Mouse (Mus musculus) CH12.LX (cell line): Measurements from ENCODE around the gene Rsph6a. TPM values are rescaled to one million over a fixed set of nuclear protein-coding genes. Genes with fewer than 3 reads are reported as not detected.
"Not testable (repeated sequence)": the region's sequence is repeated elsewhere in the genome, so short reads cannot be mapped to it uniquely, and the experiment has no call there.

Source experiments
- DNase-seq: peaks from one replicate; pipeline ENCODE4 v3.0.0-alpha.2; 2013; ENCODE audit errors: extremely low read depth
- H3K27ac ChIP-seq: 2 replicates; pipeline ENCODE4 v1.5.1; 2012; ENCODE audit warnings: low read depth, mild to moderate bottlenecking, control low read depth, moderate library complexity; ENCODE audit not compliant: insufficient read depth
- H3K27me3 ChIP-seq: replicated peaks from 2 replicates; pipeline ENCODE3; 2012; ENCODE audit warnings: inconsistent platforms
- H3K36me3 ChIP-seq, 2 experiments: replicated peaks in 1 of 2; 2 replicates each; pipeline versions ENCODE3 to v1.6.1; 2012; ENCODE audit warnings: inconsistent platforms in 1 of 2, low read length in 1 of 2, mild to moderate bottlenecking in 1 of 2, mixed read lengths in 1 of 2, moderate library complexity in 1 of 2; ENCODE audit not compliant: control insufficient read depth in 1 of 2, insufficient read depth in 1 of 2
- H3K4me1 ChIP-seq, 2 experiments: 2 replicates each; pipeline ENCODE4 v1.6.1; 2012; ENCODE audit warnings: inconsistent platforms in 1 of 2, moderate library complexity in 1 of 2; ENCODE audit not compliant: insufficient read depth in 2 of 2, control insufficient read depth in 1 of 2
- H3K4me2 ChIP-seq: 2 replicates; pipeline ENCODE4 v1.6.1; 2012; ENCODE audit warnings: low read depth, mild to moderate bottlenecking, control low read depth; ENCODE audit not compliant: poor library complexity, insufficient read depth, severe bottlenecking
- H3K4me3 ChIP-seq, 3 experiments: fragments of 150-350 bp in 1 of 3; sonication (generic) in 1 of 3; replicated peaks in 1 of 3; 2 replicates each; pipeline versions ENCODE3 to v1.5.1; 2011 to 2012; ENCODE audit warnings: low read depth in 2 of 3, low read length in 2 of 3, mild to moderate bottlenecking in 2 of 3, moderate library complexity in 2 of 3, control low read depth in 1 of 3, improper control_type of control experiment in 1 of 3, inconsistent platforms in 1 of 3, mixed read lengths in 1 of 3; ENCODE audit not compliant: poor library complexity in 1 of 3
- H3K79me2 ChIP-seq: replicated peaks from 2 replicates; pipeline ENCODE4 v1.6.1; 2012; ENCODE audit warnings: mild to moderate bottlenecking, moderate library complexity; ENCODE audit not compliant: control insufficient read depth, poor library complexity, insufficient read depth, severe bottlenecking; ENCODE audit errors: extremely low read depth
- H3K9ac ChIP-seq: 2 replicates; pipeline ENCODE4 v1.6.1; 2012; ENCODE audit warnings: low read depth, mild to moderate bottlenecking, control low read depth, moderate library complexity; ENCODE audit not compliant: insufficient read depth
- H3K9me3 ChIP-seq: replicated peaks from 2 replicates; pipeline ENCODE3; 2012; ENCODE audit warnings: low read length, inconsistent platforms, mixed read lengths
- BHLHE40 ChIP-seq: IDR thresholded peaks from 2 replicates; pipeline ENCODE4 v1.6.1; 2011; ENCODE audit warnings: mild to moderate bottlenecking, low read depth, low read length, improper control_type of control experiment
- CTCF ChIP-seq, 2 experiments: IDR thresholded peaks in 1 of 2; conservative IDR thresholded peaks in 1 of 2; 2 replicates each; pipeline ENCODE4 v1.5.1; 2011 to 2012; ENCODE audit warnings: low read depth in 2 of 2, low read length in 2 of 2, improper control_type of control experiment in 1 of 2, inconsistent platforms in 1 of 2, mild to moderate bottlenecking in 1 of 2, moderate library complexity in 1 of 2
- E2F4 ChIP-seq: IDR thresholded peaks from 2 replicates; pipeline ENCODE4 v1.6.1; 2011; ENCODE audit warnings: low read depth, low read length, improper control_type of control experiment; ENCODE audit not compliant: insufficient replicate concordance
- EP300 ChIP-seq: IDR thresholded peaks from 2 replicates; pipeline ENCODE4 v1.6.1; 2011; ENCODE audit warnings: low read length, improper control_type of control experiment
- JUND ChIP-seq: conservative IDR thresholded peaks from 2 replicates; pipeline ENCODE4 v1.6.1; 2011; ENCODE audit warnings: low read depth, low read length, improper control_type of control experiment
- MAX ChIP-seq: IDR thresholded peaks from 2 replicates; pipeline ENCODE4 v1.6.1; 2011; ENCODE audit warnings: low read length, improper control_type of control experiment
- MEF2A ChIP-seq: IDR thresholded peaks from 2 replicates; pipeline ENCODE4 v1.6.1; 2014; ENCODE audit warnings: low read depth, mild to moderate bottlenecking, inconsistent platforms, low read length, improper control_type of control experiment, borderline replicate concordance
- NELFE ChIP-seq: IDR thresholded peaks from 2 replicates; pipeline ENCODE4 v1.6.1; 2011; ENCODE audit warnings: low read depth, low read length, improper control_type of control experiment
- NRF1 ChIP-seq: IDR thresholded peaks from 2 replicates; pipeline ENCODE4 v1.6.1; 2014; ENCODE audit warnings: low read depth, mild to moderate bottlenecking, inconsistent platforms, low read length, improper control_type of control experiment, moderate library complexity
- PAX5 ChIP-seq: IDR thresholded peaks from 2 replicates; pipeline ENCODE4 v1.6.1; 2012; ENCODE audit warnings: low read length, inconsistent platforms, mixed read lengths
- POLR2A ChIP-seq: IDR thresholded peaks from 2 replicates; pipeline ENCODE4 v1.6.1; 2011; ENCODE audit warnings: low read depth, mild to moderate bottlenecking, improper control_type of control experiment, low read length
- RAD21 ChIP-seq: IDR thresholded peaks from 2 replicates; pipeline ENCODE4 v1.6.1; 2011; ENCODE audit warnings: low read depth, mild to moderate bottlenecking, low read length, improper control_type of control experiment, moderate library complexity
- RCOR1 ChIP-seq: conservative IDR thresholded peaks from 2 replicates; pipeline ENCODE4 v1.6.1; 2012; ENCODE audit warnings: low read depth, mild to moderate bottlenecking, inconsistent platforms, low read length, improper control_type of control experiment
- SIN3A ChIP-seq: IDR thresholded peaks from 2 replicates; pipeline ENCODE4 v1.6.1; 2012; ENCODE audit warnings: low read length, improper control_type of control experiment, inconsistent platforms
- SMC3 ChIP-seq: IDR thresholded peaks from 2 replicates; pipeline ENCODE4 v1.6.1; 2011; ENCODE audit warnings: low read depth, low read length, improper control_type of control experiment
- TBP ChIP-seq: conservative IDR thresholded peaks from 2 replicates; pipeline ENCODE4 v1.6.1; 2011; ENCODE audit warnings: low read depth, low read length, improper control_type of control experiment
- TCF12 ChIP-seq: IDR thresholded peaks from 2 replicates; pipeline ENCODE4 v1.6.1; 2014; ENCODE audit warnings: low read depth, mild to moderate bottlenecking, inconsistent platforms, low read length, improper control_type of control experiment
- UBTF ChIP-seq: IDR thresholded peaks from 2 replicates; pipeline ENCODE4 v1.6.1; 2012; ENCODE audit warnings: low read depth, mild to moderate bottlenecking, inconsistent platforms, low read length, improper control_type of control experiment, moderate library complexity
- USF2 ChIP-seq: conservative IDR thresholded peaks from 2 replicates; pipeline ENCODE4 v1.6.1; 2011; ENCODE audit warnings: low read depth, low read length, improper control_type of control experiment
- ZNF384 ChIP-seq: IDR thresholded peaks from 2 replicates; pipeline ENCODE4 v1.6.1; 2012; ENCODE audit warnings: low read depth, low read length, improper control_type of control experiment, inconsistent platforms
- dilution Hi-C: fragments of 300-500 bp; cut with MboI; formaldehyde crosslinking; loops from 2 replicates; pipeline ENCODE4 v1.14.3; 2020; ENCODE audit warnings: low sequenced_read_pairs; ENCODE audit not compliant: extremely low pct_unique_long_range_greater_than_20kb, extremely low pct_ligation_motif_present
- in situ Hi-C: fragments of 300-500 bp; cut with MboI; formaldehyde crosslinking; loops from 3 replicates; pipeline ENCODE4 v1.14.3; 2019; ENCODE audit warnings: low sequenced_read_pairs, low pct_ligation_motif_present, low pct_unique_long_range_greater_than_20kb, mixed read lengths
- polyA plus RNA-seq: library from polyadenylated mRNA; unstranded; fragments of >175 nt; gene quantifications from 2 replicates; pipeline ENCODE4 v1.2.1, GENCODE M21; 2012; ENCODE audit warnings: low read depth; ENCODE audit not compliant: insufficient read length
- total RNA-seq, 2 experiments: library from RNA; depleted of rRNA; stranded (reverse); fragments of 300-350 nt in 1 of 2; fragments of >200 nt in 1 of 2; gene quantifications; 2 replicates each; pipeline ENCODE4 v1.2.3; 2012 to 2014

The Rsph6a gene
- total and polyA plus RNA-seq, 3 experiments, result 0.25 TPM; not detected in 2

DNA sequence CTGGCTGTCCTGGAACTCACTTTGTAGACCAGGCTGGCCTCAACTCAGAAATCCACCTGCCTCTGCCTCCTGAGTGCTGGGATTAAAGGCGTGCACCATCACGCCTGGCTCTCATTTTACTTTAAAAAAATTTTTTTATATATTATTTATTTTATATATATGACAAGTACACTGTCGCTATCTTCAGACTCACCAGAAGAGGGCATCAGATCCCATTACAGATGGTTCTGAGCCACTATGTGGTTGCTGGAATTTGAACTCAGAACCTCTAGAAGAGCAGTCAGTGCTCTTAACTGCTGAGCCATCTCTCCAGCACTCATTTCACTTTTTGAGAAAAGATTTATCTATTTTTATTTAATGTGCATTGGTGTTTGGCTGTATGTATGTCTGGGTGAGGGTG lies 16.5 kb downstream of the Rsph6a start:
- Histone ChIP-seq H3K27me3 (peaks cover 25% of the 10 kb centered on the region), H3K9me3 (peaks cover 26% of the 10 kb centered on the region)
- dilution Hi-C loops, H3K4me2 ChIP-seq, H3K4me3 ChIP-seq: not testable (repeated sequence)
- TF ChIP-seq CTCF (conservative IDR thresholded peaks at IDR 0.05 in 1 of 2, IDR thresholded peaks at IDR 0.05 in 1 of 2; ENCODE audit: low read depth in 2 of 2, low read length in 2 of 2) (peak in 1 of 2 experiments; percentile 42; a peak in 2 of 4 replicates), RAD21 (peak; percentile 10)
- TF ChIP-seq, all 38 proteins: peak for 2; not testable (repeated sequence) for 36
- H3K9ac ChIP-seq, DNase-seq, H3K4me1 ChIP-seq, in situ Hi-C loops, H3K27ac ChIP-seq, H3K79me2 ChIP-seq: not testable (repeated sequence)
- peaks cover 0 to 12% of the 10 kb centered on the region in 2 experiments for H3K36me3 ChIP-seq

DNA sequence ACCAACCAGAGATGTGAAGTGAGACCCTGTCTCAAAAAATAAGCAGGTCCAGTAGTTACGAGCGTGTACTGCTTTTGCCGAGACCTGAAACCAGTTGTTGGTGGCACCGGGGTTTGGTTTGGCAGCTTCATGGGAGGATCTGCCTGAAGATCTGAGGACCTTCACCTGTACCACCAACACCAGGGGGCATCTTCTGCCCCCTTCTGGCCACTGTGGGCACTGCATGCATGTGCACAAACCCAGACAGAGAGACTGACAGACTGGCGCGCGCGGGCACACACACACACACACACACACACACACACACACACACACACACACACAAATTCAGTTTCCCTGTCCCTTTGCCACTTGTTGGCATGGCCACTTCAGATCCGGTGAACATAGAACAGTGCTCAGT lies 19.0 kb downstream of the Rsph6a start:
- no peak overlapping the region for H3K4me2 ChIP-seq
- H3K4me1 ChIP-seq, result peaks cover 12 to 14% of the 10 kb centered on the region in 2 experiments
- dilution Hi-C loops (no loop called here), in situ Hi-C loops (no loop called here)
- no peak overlapping the region for H3K27ac ChIP-seq
- no peak overlapping the region for H3K4me3 ChIP-seq
- no peak for DNase-seq
- H3K79me2 ChIP-seq, result no peaks in the 10 kb centered on the region
- no peaks in the 10 kb centered on the region for H3K36me3 ChIP-seq
- no peak overlapping the region for H3K9ac ChIP-seq
- peaks cover 39% of the 10 kb centered on the region for H3K9me3 ChIP-seq
- peaks cover 44% of the 10 kb centered on the region for H3K27me3 ChIP-seq
- peak; percentile 36 to 61; a peak in 3 of 4 replicates for TF ChIP-seq CTCF (conservative IDR thresholded peaks at IDR 0.05 in 1 of 2, IDR thresholded peaks at IDR 0.05 in 1 of 2; ENCODE audit: low read depth in 2 of 2, low read length in 2 of 2)
- TF ChIP-seq SMC3, result peak; percentile 24
- TF ChIP-seq E2F4, result no peak

DNA sequence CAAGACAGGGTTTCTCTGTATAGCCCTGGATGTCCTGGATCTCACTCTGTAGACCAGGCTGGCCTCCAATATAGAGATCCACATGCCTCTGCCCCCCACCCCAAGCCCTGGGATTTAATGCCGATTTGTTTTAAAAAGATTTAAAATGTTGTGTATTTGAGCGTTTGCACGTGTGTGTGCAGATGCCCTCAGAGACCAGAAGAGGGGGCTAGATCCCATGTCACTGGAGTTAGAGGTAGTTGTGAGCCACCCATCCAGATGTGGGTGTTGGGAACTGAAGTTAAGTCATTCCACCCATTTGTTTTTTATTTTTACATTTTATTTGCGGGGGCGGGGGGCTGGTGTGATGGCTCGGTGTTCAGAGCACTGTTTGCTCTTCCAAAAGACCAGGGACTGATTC lies 20.0 kb downstream of the Rsph6a start:
- H3K27me3 ChIP-seq, result peaks cover 53% of the 10 kb centered on the region
- peaks cover 12 to 19% of the 10 kb centered on the region in 2 experiments for H3K4me1 ChIP-seq
- H3K79me2 ChIP-seq, result no peaks in the 10 kb centered on the region
- H3K36me3 ChIP-seq, result no peaks in the 10 kb centered on the region
- dilution Hi-C loops (no loop called here), in situ Hi-C loops (no loop called here)
- H3K9ac ChIP-seq, result no peak overlapping the region
- no peak overlapping the region for H3K27ac ChIP-seq
- TF ChIP-seq NELFE, result no peak
- TF ChIP-seq CTCF (conservative IDR thresholded peaks at IDR 0.05 in 1 of 2, IDR thresholded peaks at IDR 0.05 in 1 of 2; ENCODE audit: low read depth in 2 of 2, low read length in 2 of 2), result peak in 1 of 2 experiments; percentile 32; a peak in 2 of 4 replicates
- no peak for DNase-seq
- H3K4me3 ChIP-seq, result no peak overlapping the region
- peaks cover 39% of the 10 kb centered on the region for H3K9me3 ChIP-seq
- no peak overlapping the region for H3K4me2 ChIP-seq

- H3K4me1 ChIP-seq, result peaks cover 18 to 26% of the 10 kb centered on the region in 2 experiments
- dilution Hi-C loops, result no loop called here
- in situ Hi-C loops, result no loop called here
- no peak for TF ChIP-seq BHLHE40
- TF ChIP-seq TBP, result no peak
- TF ChIP-seq MEF2A, result no peak
- no peak for TF ChIP-seq RCOR1
- no peak for TF ChIP-seq MAX
- no peak for TF ChIP-seq USF2
- no peak for TF ChIP-seq SIN3A
- TF ChIP-seq E2F4, result no peak
- TF ChIP-seq UBTF, result no peak
- TF ChIP-seq JUND, result no peak
- no peak for TF ChIP-seq PAX5
- TF ChIP-seq SMC3, result no peak
- TF ChIP-seq TCF12, result no peak
- TF ChIP-seq NRF1, result no peak
- TF ChIP-seq ZNF384, result no peak
- TF ChIP-seq POLR2A, result no peak
- TF ChIP-seq EP300, result no peak
Observed at GRCm38 (mm10) chr7:19075231-19075630, 20.7 kb downstream of the Rsph6a start.

More at GRCm38 (mm10) chr7:19075231-19075630, 20.7 kb downstream of the Rsph6a start:
- Histone ChIP-seq H3K36me3 (no peaks in the 10 kb centered on the region), H3K9ac (no peak overlapping the region), H3K27me3 (peaks cover 60% of the 10 kb centered on the region), H3K9me3 (peaks cover 39% of the 10 kb centered on the region), H3K79me2 (no peaks in the 10 kb centered on the region), H3K4me3 (no peak overlapping the region), H3K4me2 (no peak overlapping the region), H3K27ac (no peak overlapping the region)
- no peak for DNase-seq
